29 mouse cellular contexts compared by ENCODE assay signal in the genomic region with DNA sequence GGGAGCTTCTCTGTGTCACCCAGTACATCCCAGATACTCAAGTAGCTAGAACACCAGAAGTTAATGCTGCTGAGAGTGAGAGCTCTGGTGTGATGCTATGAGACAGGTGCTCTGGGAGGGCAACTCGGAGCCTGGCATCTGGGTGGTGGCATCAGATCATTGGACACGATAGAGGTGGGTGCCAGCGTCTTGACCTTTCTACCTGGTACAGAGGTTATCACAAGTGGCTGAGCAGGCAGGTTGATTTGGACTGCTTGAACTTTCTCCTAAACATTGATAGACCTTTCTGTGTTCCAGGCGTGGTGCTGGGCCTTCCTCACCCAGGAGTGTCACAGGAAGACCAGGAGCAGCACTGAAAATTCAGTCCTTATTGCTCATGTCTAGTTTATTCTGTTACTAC.
"Had no signal": no experiment of that assay in that cellular context is flagged by ENCODE, and none has a peak within 500 bp of the region (broad histone marks: within the 10 kb centered on the region; RNA-seq: fewer than 3 reads in every experiment).

No protein-coding gene starts in this region.

- H3K9ac ChIP-seq: heart, embryonic 12.5 days; heart, embryonic 13.5 days; heart, embryonic 15.5 days; hindbrain, embryonic 12.5 days; hindbrain, embryonic 13.5 days; hindbrain, embryonic 14.5 days; hindbrain, embryonic 15.5 days; intestine, embryonic 15.5 days; kidney, embryonic 15.5 days had no signal

- H3K27ac ChIP-seq: heart, adult 2 months; heart, embryonic 10.5 days; heart, embryonic 13.5 days; heart, embryonic 15.5 days; hindbrain, embryonic 10.5 days; hindbrain, embryonic 12.5 days; hindbrain, embryonic 13.5 days; hindbrain, embryonic 14.5 days; hindbrain, embryonic 15.5 days; hindbrain, postnatal 0 days; intestine, embryonic 15.5 days; kidney, embryonic 15.5 days; kidney, postnatal 0 days; layer of hippocampus, adult 2 months; left cerebral cortex, adult 2 months had no signal

- H3K4me1 ChIP-seq: heart, embryonic 10.5 days; heart, embryonic 12.5 days; heart, embryonic 13.5 days; heart, embryonic 15.5 days; hindbrain, embryonic 10.5 days; hindbrain, embryonic 12.5 days; hindbrain, embryonic 13.5 days; hindbrain, embryonic 15.5 days; intestine, embryonic 15.5 days; kidney, embryonic 15.5 days had no signal

- H3K27me3 ChIP-seq: heart, embryonic 12.5 days; heart, embryonic 13.5 days; heart, embryonic 15.5 days; hindbrain, embryonic 12.5 days; hindbrain, embryonic 13.5 days; hindbrain, embryonic 15.5 days; intestine, embryonic 15.5 days; kidney, embryonic 15.5 days had no signal

- H3K4me3 ChIP-seq: heart, adult 2 months; heart, embryonic 10.5 days; heart, embryonic 12.5 days; heart, embryonic 13.5 days; heart, embryonic 15.5 days; hindbrain, embryonic 10.5 days; hindbrain, embryonic 12.5 days; hindbrain, embryonic 13.5 days; hindbrain, embryonic 15.5 days; intestine, embryonic 15.5 days; kidney, embryonic 15.5 days; layer of hippocampus, adult 2 months; left cerebral cortex, adult 2 months had no signal

- DNase-seq: heart, adult 18-20 months; heart, adult 2 months; heart, postnatal 10 days; heart, postnatal 14 days; heart, postnatal 36 days; heart, postnatal 4 days; kidney, postnatal 14 days; kidney, postnatal 4 days; layer of hippocampus, adult 9-11 months; layer of hippocampus, postnatal 36 days had no signal

- ATAC-seq: hindbrain, postnatal 0 days; inflammation-experienced regulatory T-cells, adult 6 months; intestine, embryonic 15.5 days; intestine, embryonic 16.5 days; intestine, postnatal 0 days had no signal

- H3K9me3 ChIP-seq: heart, embryonic 10.5 days; heart, embryonic 12.5 days; heart, embryonic 13.5 days; heart, embryonic 15.5 days; hindbrain, embryonic 10.5 days; hindbrain, embryonic 12.5 days; hindbrain, embryonic 13.5 days; hindbrain, embryonic 15.5 days; intestine, embryonic 15.5 days; kidney, embryonic 15.5 days had no signal

- H3K4me2 ChIP-seq: heart, embryonic 11.5 days; heart, embryonic 12.5 days; heart, embryonic 13.5 days; heart, embryonic 15.5 days; hindbrain, embryonic 12.5 days; hindbrain, embryonic 13.5 days; hindbrain, embryonic 14.5 days; hindbrain, embryonic 15.5 days; intestine, embryonic 15.5 days; kidney, embryonic 15.5 days had no signal
